Mouse (Mus musculus): ENCODE measurements around the gene Thsd7b. TPM values are rescaled to one million over a fixed set of nuclear protein-coding genes. Genes with fewer than 3 reads are reported as not detected.

Gene Thsd7b
- polyA plus RNA-seq, 1 experiment = 0.02 TPM

GRCm38 (mm10) chr1:129798519-129798918, 525.4 kb downstream of the Thsd7b start:
- H3K79me2 ChIP-seq (ENCODE audit: control insufficient read depth, insufficient read depth) = no peaks in the 10 kb centered on the region
- no peaks in the 10 kb centered on the region for H3K79me3 ChIP-seq (ENCODE audit: low read depth)
- no peak overlapping the region for H3K4me3 ChIP-seq (ENCODE audit: insufficient read depth, poor library complexity, severe bottlenecking)
- H3ac ChIP-seq (ENCODE audit: control insufficient read depth, insufficient read length, low read depth) = no peak overlapping the region
- no peaks in the 10 kb centered on the region for H3K27me3 ChIP-seq (ENCODE audit: control insufficient read depth, insufficient read depth, insufficient read length)
- H3K36me3 ChIP-seq (ENCODE audit: control insufficient read depth, insufficient read depth) = no peaks in the 10 kb centered on the region
- no peak for TF ChIP-seq MAX (IDR thresholded peaks at IDR 0.05)
- no peak for TF ChIP-seq CEBPB (IDR thresholded peaks at IDR 0.05; ENCODE audit: low read depth)
- TF ChIP-seq FOSL1 (IDR thresholded peaks at IDR 0.05; ENCODE audit: insufficient read depth, low read length, poor library complexity, severe bottlenecking) = no peak
- no peak for TF ChIP-seq USF1 (IDR thresholded peaks at IDR 0.05; ENCODE audit: low read depth)
- no peak for TF ChIP-seq MYOG (IDR thresholded peaks at IDR 0.05; ENCODE audit: control insufficient read depth, extremely low read depth, insufficient read length)
- TF ChIP-seq MYOD1 (IDR thresholded peaks at IDR 0.05; ENCODE audit: control insufficient read depth, insufficient read length, low read depth) = no peak
- TF ChIP-seq CTCF (IDR thresholded peaks at IDR 0.05; ENCODE audit: control insufficient read depth, insufficient read depth, insufficient read length) = no peak

GRCm38 (mm10) chr1:129826927-129827326, 553.8 kb downstream of the Thsd7b start:
- H3ac ChIP-seq (ENCODE audit: control insufficient read depth, insufficient read length, low read depth) = no peak overlapping the region
- TF ChIP-seq MYOG (IDR thresholded peaks at IDR 0.05; ENCODE audit: control insufficient read depth, extremely low read depth, insufficient read length) = no peak
- TF ChIP-seq MAX (IDR thresholded peaks at IDR 0.05) = no peak
- no peaks in the 10 kb centered on the region for H3K36me3 ChIP-seq (ENCODE audit: control insufficient read depth, insufficient read depth)
- no peaks in the 10 kb centered on the region for H3K79me3 ChIP-seq (ENCODE audit: low read depth)
- no peak overlapping the region for H3K4me3 ChIP-seq (ENCODE audit: insufficient read depth, poor library complexity, severe bottlenecking)
- no peaks in the 10 kb centered on the region for H3K79me2 ChIP-seq (ENCODE audit: control insufficient read depth, insufficient read depth)
- H3K27me3 ChIP-seq (ENCODE audit: control insufficient read depth, insufficient read depth, insufficient read length) = no peaks in the 10 kb centered on the region

- no peaks in the 10 kb centered on the region for H3K36me3 ChIP-seq (ENCODE audit: control insufficient read depth, insufficient read depth)
- H3K27me3 ChIP-seq (ENCODE audit: control insufficient read depth, insufficient read depth, insufficient read length) = no peaks in the 10 kb centered on the region
- no peak overlapping the region for H3K4me3 ChIP-seq (ENCODE audit: insufficient read depth, poor library complexity, severe bottlenecking)
- no peaks in the 10 kb centered on the region for H3K79me3 ChIP-seq (ENCODE audit: low read depth)
- no peak for TF ChIP-seq MYOD1 (IDR thresholded peaks at IDR 0.05; ENCODE audit: control insufficient read depth, insufficient read length, low read depth)
- no peak for TF ChIP-seq CEBPB (IDR thresholded peaks at IDR 0.05; ENCODE audit: low read depth)
- TF ChIP-seq FOSL1 (IDR thresholded peaks at IDR 0.05; ENCODE audit: insufficient read depth, low read length, poor library complexity, severe bottlenecking) = no peak
- TF ChIP-seq MAX (IDR thresholded peaks at IDR 0.05) = no peak
- no peak for TF ChIP-seq USF1 (IDR thresholded peaks at IDR 0.05; ENCODE audit: low read depth)
- no peak for TF ChIP-seq MYOG (IDR thresholded peaks at IDR 0.05; ENCODE audit: control insufficient read depth, extremely low read depth, insufficient read length)
- TF ChIP-seq CTCF (IDR thresholded peaks at IDR 0.05; ENCODE audit: control insufficient read depth, insufficient read depth, insufficient read length) = no peak
- no peak overlapping the region for H3ac ChIP-seq (ENCODE audit: control insufficient read depth, insufficient read length, low read depth)
- H3K79me2 ChIP-seq (ENCODE audit: control insufficient read depth, insufficient read depth) = no peaks in the 10 kb centered on the region
Measured at GRCm38 (mm10) chr1:129837324-129837723, 564.2 kb downstream of the Thsd7b start.

GRCm38 (mm10) chr1:129837776-129838175, 564.7 kb downstream of the Thsd7b start:
- TF ChIP-seq FOSL1 (IDR thresholded peaks at IDR 0.05; ENCODE audit: insufficient read depth, low read length, poor library complexity, severe bottlenecking) (no peak), MYOD1 (IDR thresholded peaks at IDR 0.05; ENCODE audit: control insufficient read depth, insufficient read length, low read depth) (no peak), CTCF (IDR thresholded peaks at IDR 0.05; ENCODE audit: control insufficient read depth, insufficient read depth, insufficient read length) (no peak), CEBPB (IDR thresholded peaks at IDR 0.05; ENCODE audit: low read depth) (no peak), MYOG (IDR thresholded peaks at IDR 0.05; ENCODE audit: control insufficient read depth, extremely low read depth, insufficient read length) (no peak)
- Histone ChIP-seq H3K79me2 (ENCODE audit: control insufficient read depth, insufficient read depth) (no peaks in the 10 kb centered on the region), H3K36me3 (ENCODE audit: control insufficient read depth, insufficient read depth) (no peaks in the 10 kb centered on the region), H3K79me3 (ENCODE audit: low read depth) (no peaks in the 10 kb centered on the region), H3K27me3 (ENCODE audit: control insufficient read depth, insufficient read depth, insufficient read length) (no peaks in the 10 kb centered on the region), H3K4me3 (ENCODE audit: insufficient read depth, poor library complexity, severe bottlenecking) (no peak overlapping the region), H3ac (ENCODE audit: control insufficient read depth, insufficient read length, low read depth) (no peak overlapping the region)

GRCm38 (mm10) chr1:129838486-129838885, 565.4 kb downstream of the Thsd7b start:
- no peak for TF ChIP-seq MYOG (IDR thresholded peaks at IDR 0.05; ENCODE audit: control insufficient read depth, extremely low read depth, insufficient read length)
- TF ChIP-seq MYOD1 (IDR thresholded peaks at IDR 0.05; ENCODE audit: control insufficient read depth, insufficient read length, low read depth) = no peak
- no peak for TF ChIP-seq CEBPB (IDR thresholded peaks at IDR 0.05; ENCODE audit: low read depth)
- TF ChIP-seq CTCF (IDR thresholded peaks at IDR 0.05; ENCODE audit: control insufficient read depth, insufficient read depth, insufficient read length) = no peak
- TF ChIP-seq USF1 (IDR thresholded peaks at IDR 0.05; ENCODE audit: low read depth) = no peak
- TF ChIP-seq MAX (IDR thresholded peaks at IDR 0.05) = no peak
- TF ChIP-seq FOSL1 (IDR thresholded peaks at IDR 0.05; ENCODE audit: insufficient read depth, low read length, poor library complexity, severe bottlenecking) = no peak
- H3K27me3 ChIP-seq (ENCODE audit: control insufficient read depth, insufficient read depth, insufficient read length) = no peaks in the 10 kb centered on the region
- H3K36me3 ChIP-seq (ENCODE audit: control insufficient read depth, insufficient read depth) = no peaks in the 10 kb centered on the region
- H3ac ChIP-seq (ENCODE audit: control insufficient read depth, insufficient read length, low read depth) = no peak overlapping the region
- no peak overlapping the region for H3K4me3 ChIP-seq (ENCODE audit: insufficient read depth, poor library complexity, severe bottlenecking)
- no peaks in the 10 kb centered on the region for H3K79me3 ChIP-seq (ENCODE audit: low read depth)
- H3K79me2 ChIP-seq (ENCODE audit: control insufficient read depth, insufficient read depth) = no peaks in the 10 kb centered on the region

- H3K4me3 ChIP-seq (ENCODE audit: insufficient read depth, poor library complexity, severe bottlenecking) = no peak overlapping the region
- no peak overlapping the region for H3ac ChIP-seq (ENCODE audit: control insufficient read depth, insufficient read length, low read depth)
- no peaks in the 10 kb centered on the region for H3K79me3 ChIP-seq (ENCODE audit: low read depth)
- H3K27me3 ChIP-seq (ENCODE audit: control insufficient read depth, insufficient read depth, insufficient read length) = no peaks in the 10 kb centered on the region
- H3K36me3 ChIP-seq (ENCODE audit: control insufficient read depth, insufficient read depth) = no peaks in the 10 kb centered on the region
- TF ChIP-seq CEBPB (IDR thresholded peaks at IDR 0.05; ENCODE audit: low read depth) (no peak), MYOG (IDR thresholded peaks at IDR 0.05; ENCODE audit: control insufficient read depth, extremely low read depth, insufficient read length) (no peak), USF1 (IDR thresholded peaks at IDR 0.05; ENCODE audit: low read depth) (no peak), MAX (IDR thresholded peaks at IDR 0.05) (no peak), FOSL1 (IDR thresholded peaks at IDR 0.05; ENCODE audit: insufficient read depth, low read length, poor library complexity, severe bottlenecking) (no peak), MYOD1 (IDR thresholded peaks at IDR 0.05; ENCODE audit: control insufficient read depth, insufficient read length, low read depth) (no peak), CTCF (IDR thresholded peaks at IDR 0.05; ENCODE audit: control insufficient read depth, insufficient read depth, insufficient read length) (no peak)
- H3K79me2 ChIP-seq (ENCODE audit: control insufficient read depth, insufficient read depth) = no peaks in the 10 kb centered on the region
Measured at GRCm38 (mm10) chr1:129843416-129843815, 570.3 kb downstream of the Thsd7b start.

Measured in C2C12 (cell line).